Mouse (Mus musculus) liver, embryonic 16.5 days (tissue): ENCODE data around the gene Telo2. TPM values are rescaled to one million over a fixed set of nuclear protein-coding genes. Genes with fewer than 3 reads are reported as not detected.

ENCODE experiments used
- ATAC-seq: fragments of 200-750 bp; cut with Nextera tagmentation; 2 replicates; pipeline ENCODE4 v1.8.0; 2017; ENCODE audit warnings: low read depth, mild to moderate bottlenecking, moderate number of reproducible peaks, moderate library complexity
- H3K27ac ChIP-seq: fragments of 300-500 bp; sonication (generic); 2 replicates; pipeline ENCODE4 v1.5.1; 2014; ENCODE audit warnings: mild to moderate bottlenecking, low read length
- H3K27me3 ChIP-seq: fragments of 300-500 bp; sonication (generic); 2 replicates; pipeline ENCODE4 v1.6.1; 2014; ENCODE audit warnings: low read depth, low read length, mixed read lengths; ENCODE audit not compliant: control insufficient read depth, insufficient read depth
- H3K36me3 ChIP-seq: fragments of 300-500 bp; sonication (generic); 2 replicates; pipeline ENCODE4 v1.6.1; 2014; ENCODE audit warnings: mild to moderate bottlenecking; ENCODE audit not compliant: control insufficient read depth, insufficient read depth
- H3K4me1 ChIP-seq: fragments of 300-500 bp; sonication (generic); 2 replicates; pipeline ENCODE4 v1.6.1; 2014; ENCODE audit warnings: low read depth, low read length, mixed read lengths; ENCODE audit not compliant: control insufficient read depth
- H3K4me2 ChIP-seq: fragments of 300-500 bp; sonication (generic); 2 replicates; pipeline ENCODE4 v1.6.1; 2014; ENCODE audit warnings: low read depth, low read length, mixed read lengths
- H3K4me3 ChIP-seq: fragments of 300-500 bp; sonication (generic); 2 replicates; pipeline ENCODE4 v1.5.1; 2014; ENCODE audit warnings: low read depth, mild to moderate bottlenecking, low read length
- H3K9ac ChIP-seq: fragments of 300-500 bp; sonication (generic); 2 replicates; pipeline ENCODE4 v1.6.1; 2014; ENCODE audit warnings: low read depth, low read length
- H3K9me3 ChIP-seq: fragments of 300-500 bp; sonication (generic); replicated peaks from 2 replicates; pipeline ENCODE4 v1.6.1; 2016; ENCODE audit warnings: low read length; ENCODE audit not compliant: control insufficient read depth
- WGBS: fragments of 180-500 bp; shearing (Covaris S2); extraction: QIAGEN DNeasy Blood & Tissue Kit; methylation state at CpG from one replicate; pipeline ENCODE4 v1.1.7; 2014; ENCODE audit not compliant: insufficient replicate concordance; 5-methylcytosine and 5-hydroxymethylcytosine counted together
- polyA plus RNA-seq: library from polyadenylated mRNA; unstranded; fragments of >200 nt; fragmentation: Nextera tagmentation; extraction: Ambion mirVana; gene quantifications from 2 replicates; pipeline ENCODE4 v1.2.1, GENCODE M21; 2015

Telo2 gene
- polyA plus RNA-seq, 1 experiment from 2014 or later: 12.2 TPM

GRCm38 (mm10) chr17:25053274-25053673 lies 62.5 kb downstream of the Telo2 start:
- Histone ChIP-seq H3K4me3 (no peak overlapping the region), H3K36me3 (no peaks in the 10 kb centered on the region), H3K27ac (no peak overlapping the region), H3K4me2 (no peak overlapping the region), H3K9ac (no peak overlapping the region), H3K27me3 (no peaks in the 10 kb centered on the region), H3K4me1 (no peaks in the 10 kb centered on the region), H3K9me3 (no peaks in the 10 kb centered on the region)
- no peak for ATAC-seq
- WGBS: 66% methylated on average over 9 of the region's 9 CpGs

Other genes with a start within 250 kb of the Telo2 start
- gene Igfals, start 250.0 kb downstream of the Telo2 start, polyA plus RNA-seq: 11.0 and 11.7 TPM in 2 replicates
- 53.2 and 55.5 TPM in 2 replicates for gene Nubp2, start 229.6 kb downstream of the Telo2 start, polyA plus RNA-seq
- 38.9 and 40.3 TPM in 2 replicates for gene Spsb3, start 229.3 kb downstream of the Telo2 start, polyA plus RNA-seq
- 12.1 and 12.2 TPM in 2 replicates for gene Eme2, start 220.9 kb downstream of the Telo2 start, polyA plus RNA-seq
- 48.9 and 50.7 TPM in 2 replicates for gene Mrps34, start 220.9 kb downstream of the Telo2 start, polyA plus RNA-seq
- gene Nme3, start 219.5 kb downstream of the Telo2 start, polyA plus RNA-seq: 46.7 and 54.0 TPM in 2 replicates
- gene Mapk8ip3, start 179.0 kb downstream of the Telo2 start, polyA plus RNA-seq: 9.5 and 11.6 TPM in 2 replicates
- 52.6 and 53.6 TPM in 2 replicates for gene Jpt2, start 155.3 kb downstream of the Telo2 start, polyA plus RNA-seq
- 2.7 and 2.9 TPM in 2 replicates for gene Cramp1l, start 100.2 kb downstream of the Telo2 start, polyA plus RNA-seq
- gene Ift140, start 99.9 kb downstream of the Telo2 start, polyA plus RNA-seq: 145 and 146 TPM in 2 replicates
- gene Tmem204, start 32.4 kb downstream of the Telo2 start, polyA plus RNA-seq: 6.2 and 7.3 TPM in 2 replicates
- not detected in 2 replicates for gene Ptx4, start 4.8 kb upstream of the Telo2 start, polyA plus RNA-seq
- 9.9 and 10.3 TPM in 2 replicates for gene Clcn7, start 17.4 kb upstream of the Telo2 start, polyA plus RNA-seq
- gene Ccdc154, start 46.5 kb upstream of the Telo2 start, polyA plus RNA-seq: 0.04 TPM in 1 of 2 replicates, not detected in the other
- gene Gm38655, start 59.5 kb upstream of the Telo2 start, polyA plus RNA-seq: not detected in 2 replicates
- gene BC003965, start 68.6 kb upstream of the Telo2 start, polyA plus RNA-seq: 14.2 and 15.1 TPM in 2 replicates
- 6.8 and 7.9 TPM in 2 replicates for gene Unkl, start 72.4 kb upstream of the Telo2 start, polyA plus RNA-seq
- gene Gnptg, start 124.2 kb upstream of the Telo2 start, polyA plus RNA-seq: 17.8 and 19.9 TPM in 2 replicates
- 14.7 and 15.0 TPM in 2 replicates for gene Tsr3, start 124.2 kb upstream of the Telo2 start, polyA plus RNA-seq
- gene Baiap3, start 140.4 kb upstream of the Telo2 start, polyA plus RNA-seq: 0.46 and 0.57 TPM in 2 replicates
- 205 and 211 TPM in 2 replicates for gene Ube2i, start 158.7 kb upstream of the Telo2 start, polyA plus RNA-seq
- 3.4 and 4.9 TPM in 2 replicates for gene Prss34, start 182.4 kb upstream of the Telo2 start, polyA plus RNA-seq
- gene Prss28, start 192.7 kb upstream of the Telo2 start, polyA plus RNA-seq: not detected in 2 replicates
- gene Prss29, start 202.7 kb upstream of the Telo2 start, polyA plus RNA-seq: not detected in 2 replicates
- not detected in 2 replicates for gene Tpsab1, start 229.6 kb upstream of the Telo2 start, polyA plus RNA-seq